Mouse (Mus musculus) midbrain, embryonic 12.5 days (tissue): Measurements from ENCODE around the gene Gm21518. TPM values are rescaled to one million over a fixed set of nuclear protein-coding genes. Genes with fewer than 3 reads are reported as not detected.
"Not testable (repeated sequence)": the region's sequence is repeated elsewhere in the genome, so short reads cannot be mapped to it uniquely, and the experiment has no call there.

Experiments
- ATAC-seq: fragments of 200-750 bp; cut with Nextera tagmentation; 2 replicates; pipeline ENCODE4 v1.8.0; 2017; ENCODE audit warnings: low read depth, moderate TSS enrichment, moderate library complexity; ENCODE audit not compliant: low FRiP score
- H3K27ac ChIP-seq: fragments of 300-500 bp; sonication (generic); replicated peaks from 2 replicates; pipeline ENCODE4 v1.5.1; 2016; ENCODE audit warnings: mild to moderate bottlenecking
- H3K27me3 ChIP-seq: fragments of 300-500 bp; sonication (generic); 2 replicates; pipeline ENCODE4 v1.6.1; 2016; ENCODE audit warnings: mild to moderate bottlenecking
- H3K36me3 ChIP-seq: fragments of 300-500 bp; sonication (generic); 2 replicates; pipeline ENCODE4 v1.6.1; 2016
- H3K4me1 ChIP-seq: fragments of 300-500 bp; sonication (generic); 2 replicates; pipeline ENCODE4 v1.6.1; 2016
- H3K4me2 ChIP-seq: fragments of 300-500 bp; sonication (generic); replicated peaks from 2 replicates; pipeline ENCODE4 v1.6.1; 2016; ENCODE audit warnings: mild to moderate bottlenecking, moderate library complexity
- H3K4me3 ChIP-seq: fragments of 300-500 bp; sonication (generic); 2 replicates; pipeline ENCODE4 v1.5.1; 2016; ENCODE audit warnings: mild to moderate bottlenecking
- H3K9ac ChIP-seq: fragments of 300-500 bp; sonication (generic); replicated peaks from 2 replicates; pipeline ENCODE4 v1.6.1; 2016; ENCODE audit warnings: mild to moderate bottlenecking, moderate library complexity
- H3K9me3 ChIP-seq: fragments of 300-500 bp; sonication (generic); 2 replicates; pipeline ENCODE4 v1.6.1; 2016; ENCODE audit warnings: mild to moderate bottlenecking
- WGBS: fragments of 180-500 bp; shearing (Covaris S2); methylation state at CpG from one replicate; pipeline ENCODE4 v1.1.7; 2016; 5-methylcytosine and 5-hydroxymethylcytosine counted together
- polyA plus RNA-seq: library from polyadenylated mRNA; unstranded; fragments of >200 nt; fragmentation: Nextera tagmentation; extraction: Ambion mirVana; gene quantifications from 2 replicates; pipeline ENCODE4 v1.2.1, GENCODE M21; 2016

The Gm21518 gene
- not detected in 2 replicates for polyA plus RNA-seq

GRCm38 (mm10) chrY:62190566-62190965, at the start of gene Gm21518:
Gene Gm21518 (plus strand): TSS chrY:62190866.
- not testable (repeated sequence) for H3K27me3 ChIP-seq, H3K4me3 ChIP-seq, H3K4me2 ChIP-seq, H3K27ac ChIP-seq, H3K36me3 ChIP-seq, ATAC-seq, H3K4me1 ChIP-seq, H3K9me3 ChIP-seq, H3K9ac ChIP-seq
- WGBS: no CpG with 5 or more reads among the region's 6 CpGs
